Mouse (Mus musculus) spleen, adult 2 months (tissue): ENCODE data around the gene Macrod2. TPM values are rescaled to one million over a fixed set of nuclear protein-coding genes. Genes with fewer than 3 reads are reported as not detected.

ENCODE experiments used
- DNase-seq, 2 experiments: peaks; one replicate each; pipeline versions ENCODE4 v3.0.0 to v3.0.0-alpha.2; 2012 to 2021; ENCODE audit warnings: low spot score in 2 of 2, low read depth in 1 of 2
- H3K27ac ChIP-seq: fragments of 200-500 bp; 2 replicates; pipeline ENCODE4 v1.5.1; 2012; ENCODE audit warnings: low read length, inconsistent platforms; ENCODE audit not compliant: insufficient read depth
- H3K27me3 ChIP-seq: fragments of 200-500 bp; 2 replicates; pipeline ENCODE4 v1.6.1; 2012; ENCODE audit warnings: mild to moderate bottlenecking, moderate library complexity, low read length, inconsistent platforms; ENCODE audit not compliant: control insufficient read depth, insufficient read depth
- H3K36me3 ChIP-seq: fragments of 200-500 bp; 2 replicates; pipeline ENCODE4 v1.6.1; 2012; ENCODE audit warnings: mild to moderate bottlenecking, low read length, inconsistent platforms; ENCODE audit not compliant: control insufficient read depth, insufficient read depth
- H3K4me1 ChIP-seq: fragments of 200-500 bp; 2 replicates; pipeline ENCODE4 v1.6.1; 2011; ENCODE audit warnings: inconsistent platforms; ENCODE audit not compliant: control insufficient read depth, insufficient read depth, insufficient read length
- H3K4me3 ChIP-seq: fragments of 200-500 bp; 2 replicates; pipeline ENCODE4 v1.5.1; 2011; ENCODE audit warnings: mild to moderate bottlenecking, inconsistent platforms; ENCODE audit not compliant: insufficient read depth, insufficient read length; ENCODE audit errors: extremely low read depth
- CTCF ChIP-seq: fragments of 200-500 bp; IDR thresholded peaks from 2 replicates; pipeline ENCODE4 v1.5.1; 2011; ENCODE audit warnings: mild to moderate bottlenecking, inconsistent platforms; ENCODE audit not compliant: insufficient read depth, insufficient read length, insufficient replicate concordance; ENCODE audit errors: extremely low read depth
- POLR2A ChIP-seq: fragments of 200-500 bp; IDR thresholded peaks from 2 replicates; pipeline ENCODE4 v1.6.1; 2011; ENCODE audit warnings: low read depth, low read length, inconsistent platforms
- WGBS: fragments of 180-500 bp; shearing (Covaris S2); methylation state at CpG from one replicate; pipeline ENCODE4 v1.1.7; 2018; 5-methylcytosine and 5-hydroxymethylcytosine counted together
- polyA plus RNA-seq: library from polyadenylated mRNA; depleted of rRNA; stranded (reverse); fragments of >200 nt; gene quantifications from 2 replicates; pipeline ENCODE4 v1.2.3, GENCODE M21; 2012

Macrod2 gene
- polyA plus RNA-seq, 1 experiment: 2.2 TPM

- TF ChIP-seq CTCF: no peak
- TF ChIP-seq POLR2A: no peak
- no peak overlapping the region for H3K27ac ChIP-seq
- DNase-seq: no peak
- 40% methylated on average over 4 of the region's 4 CpGs for WGBS
- no peaks in the 10 kb centered on the region for H3K36me3 ChIP-seq
- no peak overlapping the region for H3K4me3 ChIP-seq
- no peaks in the 10 kb centered on the region for H3K4me1 ChIP-seq
- no peaks in the 10 kb centered on the region for H3K27me3 ChIP-seq
Measured at GRCm38 (mm10) chr2:141582933-141583332, 1187.8 kb downstream of the Macrod2 start.

- H3K4me3 ChIP-seq: no peak overlapping the region
- H3K36me3 ChIP-seq: no peaks in the 10 kb centered on the region
- H3K27ac ChIP-seq: no peak overlapping the region
- 78% methylated on average over 2 of the region's 2 CpGs for WGBS
- DNase-seq: no peak
- H3K27me3 ChIP-seq: no peaks in the 10 kb centered on the region
- no peaks in the 10 kb centered on the region for H3K4me1 ChIP-seq
- no peak for TF ChIP-seq CTCF
- TF ChIP-seq POLR2A: no peak
Measured at GRCm38 (mm10) chr2:141587290-141587689, 1192.2 kb downstream of the Macrod2 start.

DNA sequence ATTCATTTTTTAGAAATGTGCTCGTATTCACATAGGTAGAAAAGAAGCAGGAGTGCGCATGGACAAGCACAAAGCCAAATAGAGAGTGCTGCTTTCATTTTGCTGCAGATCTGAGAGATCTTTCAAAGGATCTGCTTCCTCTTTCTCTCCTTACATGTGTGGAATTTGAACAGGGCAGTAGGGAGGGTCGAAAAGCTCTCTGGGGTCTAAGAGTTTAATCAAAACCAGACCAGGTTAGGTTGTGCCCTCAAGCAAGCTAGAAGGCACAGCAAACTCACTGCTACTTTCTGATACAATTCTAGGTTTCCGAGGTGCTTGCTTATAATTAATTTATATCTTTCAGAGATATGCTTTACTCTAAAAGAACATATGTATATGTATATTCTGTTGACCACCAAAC lies 1196.2 kb downstream of the Macrod2 start:
- H3K27ac ChIP-seq: no peak overlapping the region
- H3K4me3 ChIP-seq: no peak overlapping the region
- TF ChIP-seq POLR2A (no peak), CTCF (no peak)

GRCm38 (mm10) chr2:141594811-141595210 lies 1199.7 kb downstream of the Macrod2 start:
- H3K36me3 ChIP-seq: no peaks in the 10 kb centered on the region
- no peaks in the 10 kb centered on the region for H3K4me1 ChIP-seq
- no peak for DNase-seq
- no peak overlapping the region for H3K27ac ChIP-seq
- TF ChIP-seq CTCF: no peak
- no peaks in the 10 kb centered on the region for H3K27me3 ChIP-seq
- no peak overlapping the region for H3K4me3 ChIP-seq
- WGBS: 44% methylated on average over 4 of the region's 4 CpGs

More for the DNA sequence above, 1196.2 kb downstream of the Macrod2 start:
- no peaks in the 10 kb centered on the region for H3K4me1 ChIP-seq
- no peak for DNase-seq
- no peaks in the 10 kb centered on the region for H3K27me3 ChIP-seq
- H3K36me3 ChIP-seq: no peaks in the 10 kb centered on the region
- 67% methylated on average over 4 of the region's 4 CpGs for WGBS

- Histone ChIP-seq H3K4me1 (no peaks in the 10 kb centered on the region), H3K27ac (no peak overlapping the region), H3K36me3 (no peaks in the 10 kb centered on the region), H3K4me3 (no peak overlapping the region), H3K27me3 (no peaks in the 10 kb centered on the region)
- WGBS: 86% methylated on average over 2 of the region's 2 CpGs
- TF ChIP-seq POLR2A: no peak
- TF ChIP-seq CTCF: no peak
- DNase-seq: no peak
Measured at GRCm38 (mm10) chr2:141617721-141618120, 1222.6 kb downstream of the Macrod2 start.

GRCm38 (mm10) chr2:141618257-141618656 lies 1223.1 kb downstream of the Macrod2 start:
- no peak for DNase-seq
- Histone ChIP-seq H3K27me3 (no peaks in the 10 kb centered on the region), H3K27ac (no peak overlapping the region), H3K36me3 (no peaks in the 10 kb centered on the region), H3K4me1 (no peaks in the 10 kb centered on the region), H3K4me3 (no peak overlapping the region)
- WGBS: 86% methylated on average over 5 of the region's 5 CpGs
- no peak for TF ChIP-seq POLR2A
- no peak for TF ChIP-seq CTCF

DNA sequence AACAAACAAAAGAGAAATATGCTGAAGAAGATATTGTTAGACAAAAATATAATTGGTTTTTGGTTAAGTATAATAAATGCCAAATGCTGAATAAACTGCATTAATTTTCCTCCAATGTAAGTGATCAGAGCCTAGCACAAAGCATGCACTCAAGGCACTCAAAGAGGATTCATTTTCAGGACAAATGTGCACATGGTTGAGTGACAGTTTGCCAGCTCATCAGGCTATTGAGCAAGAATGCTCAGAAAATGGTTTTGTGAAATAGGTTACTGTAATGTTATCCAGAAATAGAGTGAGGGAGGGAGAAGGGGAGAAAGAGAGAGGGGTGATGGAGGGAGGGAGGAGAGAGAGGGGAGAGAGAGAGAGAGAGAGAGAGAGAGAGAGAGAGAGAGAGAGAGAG lies 1268.9 kb downstream of the Macrod2 start:
- H3K4me1 ChIP-seq: no peaks in the 10 kb centered on the region
- TF ChIP-seq CTCF (no peak), POLR2A (no peak)
- no peaks in the 10 kb centered on the region for H3K27me3 ChIP-seq
- DNase-seq: no peak
- no peak overlapping the region for H3K27ac ChIP-seq
- no peak overlapping the region for H3K4me3 ChIP-seq
- no peaks in the 10 kb centered on the region for H3K36me3 ChIP-seq
